Mouse (Mus musculus): ENCODE measurements around the gene Slc35f1. TPM values are rescaled to one million over a fixed set of nuclear protein-coding genes. Genes with fewer than 3 reads are reported as not detected.

The Slc35f1 gene
- total and polyA plus RNA-seq, 3 experiments = 0.07 to 0.11 TPM; not detected in 1

DNA sequence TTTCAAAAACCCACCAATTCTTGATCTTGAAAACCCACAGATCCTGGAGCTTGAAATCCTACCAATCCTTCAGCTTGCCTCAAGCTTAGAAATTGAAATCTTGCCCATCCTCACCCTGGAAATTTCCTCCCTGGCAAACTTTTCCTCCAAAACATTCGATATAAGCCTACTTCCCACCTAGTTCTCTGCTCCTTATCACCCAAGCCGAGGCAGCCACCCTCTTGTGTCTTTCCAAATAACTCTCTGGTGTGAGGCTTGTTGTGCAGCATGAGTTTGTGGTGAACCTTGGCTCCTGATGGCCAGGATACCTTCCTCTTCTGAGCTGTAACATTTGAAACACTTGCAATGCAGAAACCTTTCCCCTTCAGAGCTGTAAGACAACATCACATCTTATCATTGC is 132.6 kb downstream of the Slc35f1 start:
- in situ Hi-C loops (cut with MboI; ENCODE audit: low pct_ligation_motif_present, low pct_unique_long_range_greater_than_20kb, low sequenced_read_pairs) = no loop called here

DNA sequence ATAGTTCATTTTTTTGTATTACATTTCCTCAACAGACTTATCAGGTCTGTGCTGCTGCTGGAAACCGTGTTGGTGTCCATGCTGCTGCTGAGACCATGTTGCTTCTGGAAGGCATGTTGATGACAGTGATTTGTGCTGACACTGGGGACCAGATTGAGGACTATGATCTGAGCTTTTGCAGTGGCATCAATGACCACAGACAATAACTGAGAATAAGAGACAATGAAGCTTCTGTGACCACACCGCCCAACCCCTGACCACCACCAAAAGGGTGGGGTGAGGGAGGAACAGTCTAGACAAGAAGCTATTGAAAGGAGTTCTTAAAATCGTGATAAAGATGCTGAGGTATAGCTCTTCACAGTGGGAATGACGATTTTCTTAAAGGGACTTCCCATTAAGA is 135.4 kb downstream of the Slc35f1 start:
- no peak overlapping the region for H3K4me3 ChIP-seq (replicated peaks in 1 of 3; ENCODE audit: low read depth in 2 of 3, low read length in 2 of 3, poor library complexity in 1 of 3)
- H3K9ac ChIP-seq (ENCODE audit: insufficient read depth, low read depth) = no peak overlapping the region
- H3K4me1 ChIP-seq (ENCODE audit: control insufficient read depth in 1 of 2, insufficient read depth in 2 of 2) = no peaks in the 10 kb centered on the region
- H3K4me2 ChIP-seq (ENCODE audit: insufficient read depth, low read depth, poor library complexity, severe bottlenecking) = no peak overlapping the region
- no peak for TF ChIP-seq CTCF (conservative IDR thresholded peaks at IDR 0.05 in 1 of 2, IDR thresholded peaks at IDR 0.05 in 1 of 2; ENCODE audit: low read depth in 2 of 2, low read length in 2 of 2)
- no peak for TF ChIP-seq USF2 (conservative IDR thresholded peaks at IDR 0.05; ENCODE audit: low read depth, low read length)
- TF ChIP-seq MAZ (IDR thresholded peaks at IDR 0.05; ENCODE audit: low read depth, low read length) = no peak
- no peak for TF ChIP-seq TCF12 (IDR thresholded peaks at IDR 0.05; ENCODE audit: low read depth, low read length)
- TF ChIP-seq SIN3A (IDR thresholded peaks at IDR 0.05; ENCODE audit: low read length) = no peak
- TF ChIP-seq MYC (IDR thresholded peaks at IDR 0.05; ENCODE audit: low read depth, low read length) = no peak
- no peak for TF ChIP-seq KAT2A (IDR thresholded peaks at IDR 0.05; ENCODE audit: insufficient replicate concordance, low read length)
- no peak for TF ChIP-seq BHLHE40 (IDR thresholded peaks at IDR 0.05; ENCODE audit: low read depth, low read length)
- TF ChIP-seq NRF1 (IDR thresholded peaks at IDR 0.05; ENCODE audit: low read depth, low read length) = no peak
- no peak for TF ChIP-seq MAX (IDR thresholded peaks at IDR 0.05; ENCODE audit: low read length)
- TF ChIP-seq GABPA (IDR thresholded peaks at IDR 0.05; ENCODE audit: insufficient replicate concordance, low read depth, low read length) = no peak
- TF ChIP-seq SMC3 (IDR thresholded peaks at IDR 0.05; ENCODE audit: low read depth, low read length) = no peak
- TF ChIP-seq ZNF384 (IDR thresholded peaks at IDR 0.05; ENCODE audit: low read depth, low read length) = no peak
- TF ChIP-seq EP300 (IDR thresholded peaks at IDR 0.05; ENCODE audit: low read length) = no peak
- H3K27ac ChIP-seq (ENCODE audit: insufficient read depth, low read depth) = no peak overlapping the region
- no peaks in the 10 kb centered on the region for H3K36me3 ChIP-seq (replicated peaks in 1 of 2; ENCODE audit: control insufficient read depth in 1 of 2, insufficient read depth in 1 of 2, low read length in 1 of 2)
- no peak for DNase-seq (ENCODE audit: extremely low read depth)
- in situ Hi-C loops (cut with MboI; ENCODE audit: low pct_ligation_motif_present, low pct_unique_long_range_greater_than_20kb, low sequenced_read_pairs) = no loop called here
- no peaks in the 10 kb centered on the region for H3K9me3 ChIP-seq (replicated peaks; ENCODE audit: low read length)
- no peaks in the 10 kb centered on the region for H3K27me3 ChIP-seq (replicated peaks)
- dilution Hi-C loops (cut with MboI; ENCODE audit: extremely low pct_ligation_motif_present, extremely low pct_unique_long_range_greater_than_20kb, low sequenced_read_pairs) = no loop called here
- H3K79me2 ChIP-seq (replicated peaks; ENCODE audit: control insufficient read depth, extremely low read depth, insufficient read depth, poor library complexity, severe bottlenecking) = no peaks in the 10 kb centered on the region

More for the DNA sequence above, 132.6 kb downstream of the Slc35f1 start:
- Histone ChIP-seq H3K4me3 (replicated peaks in 1 of 3; ENCODE audit: low read depth in 2 of 3, low read length in 2 of 3, poor library complexity in 1 of 3) (no peak overlapping the region), H3K27me3 (replicated peaks) (no peaks in the 10 kb centered on the region), H3K4me2 (ENCODE audit: insufficient read depth, low read depth, poor library complexity, severe bottlenecking) (no peak overlapping the region), H3K9me3 (replicated peaks; ENCODE audit: low read length) (no peaks in the 10 kb centered on the region), H3K27ac (ENCODE audit: insufficient read depth, low read depth) (no peak overlapping the region), H3K36me3 (replicated peaks in 1 of 2; ENCODE audit: control insufficient read depth in 1 of 2, insufficient read depth in 1 of 2, low read length in 1 of 2) (no peaks in the 10 kb centered on the region), H3K79me2 (replicated peaks; ENCODE audit: control insufficient read depth, extremely low read depth, insufficient read depth, poor library complexity, severe bottlenecking) (no peaks in the 10 kb centered on the region), H3K9ac (ENCODE audit: insufficient read depth, low read depth) (no peak overlapping the region), H3K4me1 (ENCODE audit: control insufficient read depth in 1 of 2, insufficient read depth in 2 of 2) (no peaks in the 10 kb centered on the region)
- dilution Hi-C loops (cut with MboI; ENCODE audit: extremely low pct_ligation_motif_present, extremely low pct_unique_long_range_greater_than_20kb, low sequenced_read_pairs) = no loop called here
- TF ChIP-seq E2F4 (IDR thresholded peaks at IDR 0.05; ENCODE audit: insufficient replicate concordance, low read depth, low read length) (no peak), MEF2A (IDR thresholded peaks at IDR 0.05; ENCODE audit: borderline replicate concordance, low read depth, low read length) (no peak), RCOR1 (conservative IDR thresholded peaks at IDR 0.05; ENCODE audit: low read depth, low read length) (no peak), JUN (IDR thresholded peaks at IDR 0.05; ENCODE audit: insufficient read depth, low read depth, low read length) (no peak), ZMIZ1 (IDR thresholded peaks at IDR 0.05; ENCODE audit: low read depth, low read length) (no peak), GABPA (IDR thresholded peaks at IDR 0.05; ENCODE audit: insufficient replicate concordance, low read depth, low read length) (no peak)
- DNase-seq (ENCODE audit: extremely low read depth) = no peak

Measured in CH12.LX (cell line).